Mouse (Mus musculus) C2C12 (cell line): Measurements from ENCODE around the gene Phip.

Experiments
- CTCF ChIP-seq: IDR thresholded peaks from one replicate; pipeline ENCODE4 v1.5.1; 2011; ENCODE audit not compliant: control insufficient read depth, insufficient read depth, insufficient read length
- MAX ChIP-seq: IDR thresholded peaks from one replicate; pipeline ENCODE4 v1.6.1; 2011; ENCODE audit warnings: mild to moderate bottlenecking, control low read depth
- MYOD1 ChIP-seq: IDR thresholded peaks from one replicate; pipeline ENCODE4 v1.6.1; 2011; ENCODE audit warnings: low read depth; ENCODE audit not compliant: control insufficient read depth, insufficient read length
- MYOG ChIP-seq: IDR thresholded peaks from one replicate; pipeline ENCODE4 v1.6.1; 2011; ENCODE audit not compliant: control insufficient read depth, insufficient read length; ENCODE audit errors: extremely low read depth
- USF1 ChIP-seq: IDR thresholded peaks from one replicate; pipeline ENCODE4 v1.6.1; 2011; ENCODE audit warnings: low read depth, mild to moderate bottlenecking, control low read depth, moderate library complexity

DNA sequence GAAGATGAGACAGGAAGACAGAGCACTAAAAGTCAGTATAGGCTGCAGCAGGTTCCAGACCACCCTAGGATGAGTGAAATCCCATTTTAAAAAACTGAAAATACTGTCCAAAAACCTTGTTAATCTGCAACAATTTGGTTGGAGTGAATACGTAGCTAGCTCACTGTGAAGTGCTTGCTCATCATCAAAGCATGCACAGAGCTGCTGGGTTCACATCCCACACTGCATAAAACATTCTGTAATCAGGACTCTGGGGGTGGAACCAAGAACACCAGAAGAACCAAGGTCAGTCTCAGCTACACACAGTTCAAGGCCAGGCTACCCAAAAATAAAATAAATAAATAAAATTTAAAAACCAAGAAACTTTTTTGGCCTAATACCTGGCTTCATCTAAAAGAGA lies 3.9 kb downstream of the Phip start:
- TF ChIP-seq USF1 = no peak
- TF ChIP-seq MYOD1 = no peak
- TF ChIP-seq MYOG = no peak
- no peak for TF ChIP-seq CTCF
- TF ChIP-seq MAX = no peak
